Mouse (Mus musculus) lung, adult 2 months (tissue): ENCODE measurements around the gene Vezt.

Source experiments
- CTCF ChIP-seq: fragments of 200-500 bp; IDR thresholded peaks from 2 replicates; pipeline ENCODE4 v1.5.1; 2011; ENCODE audit warnings: mild to moderate bottlenecking, low read length, control low read depth; ENCODE audit not compliant: insufficient read depth
- POLR2A ChIP-seq: fragments of 200-500 bp; IDR thresholded peaks from 2 replicates; pipeline ENCODE4 v1.6.1; 2011; ENCODE audit warnings: low read depth, mild to moderate bottlenecking, control low read depth, low read length, borderline replicate concordance; ENCODE audit errors: extremely low read depth

GRCm38 (mm10) chr10:94047024-94047423 is 11.4 kb upstream of the Vezt start:
- TF ChIP-seq POLR2A (no peak), CTCF (no peak)
